Mouse (Mus musculus): ENCODE measurements around the gene Trpm3.
"Not testable (repeated sequence)": the region's sequence is repeated elsewhere in the genome, so short reads cannot be mapped to it uniquely, and the experiment has no call there.

The Trpm3 gene

DNA sequence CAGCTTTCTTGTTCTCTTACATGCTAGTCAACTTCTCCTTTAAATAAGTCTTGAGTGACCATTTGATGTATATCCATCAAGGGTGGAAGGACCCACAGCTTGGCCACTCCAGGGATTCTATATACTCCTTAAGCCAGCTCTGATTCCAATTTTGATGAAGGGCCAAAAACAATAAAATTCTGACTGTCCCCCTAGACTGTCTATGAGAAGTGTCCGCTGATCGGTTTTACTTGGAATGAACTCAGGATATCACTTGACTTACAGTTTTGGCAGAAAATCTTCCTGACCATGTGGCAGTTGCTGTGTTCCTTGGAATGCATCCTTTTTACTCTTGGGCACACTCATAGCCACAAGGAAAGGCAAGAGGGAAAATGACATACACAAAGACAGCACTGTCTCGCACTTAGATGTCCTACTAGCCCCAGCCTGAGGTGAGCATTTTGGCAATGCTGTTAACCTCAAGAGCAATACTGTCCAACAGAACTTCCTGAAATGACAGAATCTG is 636.4 kb downstream of the Trpm3 start:
- DNase-seq: no peak

DNA sequence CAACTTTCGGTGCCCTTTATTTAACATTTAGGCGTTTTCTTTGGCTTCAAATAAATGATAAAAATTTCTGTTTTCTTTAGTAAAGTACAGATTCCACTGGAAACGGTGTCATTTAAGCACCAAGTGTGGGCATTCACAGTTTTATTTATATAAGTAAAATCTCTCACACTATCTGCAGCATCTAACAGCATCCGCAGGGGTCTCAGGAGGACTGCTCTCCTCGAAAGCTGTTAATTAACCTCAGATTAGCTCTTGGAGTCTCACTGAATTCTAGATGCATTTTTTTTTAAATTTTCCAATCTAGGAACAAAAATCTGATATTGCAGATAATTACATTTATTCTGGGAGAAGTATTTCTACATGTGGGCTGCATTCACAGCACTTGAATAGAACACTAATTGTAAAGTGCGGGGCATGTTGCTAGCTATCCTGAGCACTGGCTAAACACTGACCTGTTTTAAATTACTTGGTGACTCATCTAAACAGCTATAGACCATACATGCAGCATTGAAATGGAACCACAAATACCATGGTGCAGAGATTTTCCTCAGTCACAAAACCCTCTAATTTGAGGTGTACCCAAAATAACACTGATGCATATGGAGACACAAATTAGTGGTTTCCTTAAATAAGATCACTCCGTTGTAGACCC is 641.5 kb downstream of the Trpm3 start:
- DNase-seq: no peak

DNA sequence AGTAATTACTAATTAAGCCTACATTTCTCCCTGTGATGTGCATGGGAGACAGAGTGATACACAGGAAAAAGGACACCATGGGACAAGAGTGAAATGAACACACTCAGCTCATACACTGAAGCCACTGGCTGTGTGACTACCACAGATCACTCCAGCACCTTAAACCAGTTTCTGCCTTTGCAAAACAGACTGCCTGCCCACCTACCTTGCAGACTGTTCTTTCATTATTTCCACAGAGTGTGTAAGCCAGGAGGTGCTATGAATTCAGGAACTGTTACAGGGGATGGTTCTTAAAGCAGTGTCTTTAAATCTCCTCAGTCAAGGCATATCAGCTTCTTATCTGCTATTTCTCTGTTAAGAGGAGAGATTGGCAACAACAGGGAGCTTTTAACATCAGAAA is 642.7 kb downstream of the Trpm3 start:
- no peak for DNase-seq

DNA sequence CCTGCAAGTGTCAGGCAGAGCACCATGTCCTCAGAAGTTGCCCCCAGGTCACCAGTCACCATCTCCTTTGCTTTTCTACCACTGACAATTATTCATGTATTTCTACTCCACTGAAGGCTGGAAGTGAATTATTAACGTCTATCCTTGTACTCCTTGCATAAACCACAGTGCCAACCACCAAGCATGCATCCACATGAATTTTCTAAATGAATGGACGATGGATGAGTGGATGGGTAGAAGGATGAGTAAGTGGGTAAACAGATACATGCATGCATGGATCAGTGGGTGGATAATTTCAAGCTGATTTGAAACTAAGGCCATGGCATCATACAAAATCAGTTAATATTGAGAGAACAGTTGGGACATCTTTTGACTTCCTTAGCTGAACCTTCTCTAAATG is 644.9 kb downstream of the Trpm3 start:
- DNase-seq: peak; percentile 0

DNA sequence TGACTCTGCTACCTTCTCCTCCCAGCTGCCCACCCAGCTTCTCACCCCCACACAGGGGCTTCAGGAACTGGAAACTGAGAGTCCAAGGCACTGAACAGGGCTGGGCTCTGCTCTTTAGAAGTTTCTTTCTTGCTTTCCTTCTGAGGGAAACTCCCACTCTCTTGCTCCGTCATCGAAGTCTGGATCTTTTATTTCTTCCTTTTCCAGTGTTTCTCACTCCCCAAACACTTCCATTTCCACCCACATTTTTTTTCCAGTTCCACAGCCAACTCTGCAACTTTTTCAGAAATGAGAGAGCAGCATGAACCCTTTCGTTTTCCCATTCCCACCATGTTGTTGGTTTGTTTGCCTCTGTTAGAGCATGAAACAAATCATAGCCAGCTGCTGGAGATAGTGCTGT is 650.9 kb downstream of the Trpm3 start:
- DNase-seq: no peak

DNA sequence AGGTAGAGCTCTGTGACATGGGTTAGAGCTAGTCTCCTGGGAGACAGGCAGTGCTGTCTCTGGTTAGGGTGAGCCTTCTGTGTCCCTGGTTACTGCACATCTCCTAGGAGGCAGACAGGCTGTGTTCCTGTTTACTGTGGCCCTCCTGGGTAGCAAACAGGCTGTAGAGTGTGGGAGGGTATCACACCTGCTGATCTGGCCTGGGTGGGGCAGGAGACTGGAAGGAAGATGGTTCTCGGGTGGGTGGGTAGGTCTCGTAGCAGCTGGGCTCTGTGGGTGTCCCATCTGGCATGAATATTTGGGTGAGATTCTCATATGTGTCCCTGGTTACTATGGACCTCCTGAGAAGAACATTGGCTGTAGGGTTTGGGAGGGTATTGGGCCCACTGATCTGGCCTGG is 658.1 kb downstream of the Trpm3 start:
- DNase-seq: no peak

DNA sequence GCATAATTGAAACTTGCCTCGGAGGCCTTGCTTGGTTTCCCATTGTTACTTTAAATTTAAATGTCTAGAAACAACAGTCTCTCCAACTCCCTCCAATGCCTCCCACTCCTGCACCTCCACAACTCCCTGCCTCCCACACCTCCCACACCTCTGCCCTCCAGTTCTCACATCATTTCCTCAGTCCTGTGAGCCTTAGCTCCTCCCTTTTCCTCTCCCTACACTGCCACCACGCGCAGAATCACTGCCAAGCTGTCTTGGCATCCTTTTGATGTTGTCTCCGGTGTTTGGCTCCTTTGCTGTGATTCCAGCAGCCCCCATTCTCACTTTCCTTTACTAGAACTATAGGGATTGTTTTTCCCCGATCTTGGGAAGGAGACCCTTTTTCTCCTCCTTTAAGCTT is 661.6 kb downstream of the Trpm3 start:
- no peak for DNase-seq

DNA sequence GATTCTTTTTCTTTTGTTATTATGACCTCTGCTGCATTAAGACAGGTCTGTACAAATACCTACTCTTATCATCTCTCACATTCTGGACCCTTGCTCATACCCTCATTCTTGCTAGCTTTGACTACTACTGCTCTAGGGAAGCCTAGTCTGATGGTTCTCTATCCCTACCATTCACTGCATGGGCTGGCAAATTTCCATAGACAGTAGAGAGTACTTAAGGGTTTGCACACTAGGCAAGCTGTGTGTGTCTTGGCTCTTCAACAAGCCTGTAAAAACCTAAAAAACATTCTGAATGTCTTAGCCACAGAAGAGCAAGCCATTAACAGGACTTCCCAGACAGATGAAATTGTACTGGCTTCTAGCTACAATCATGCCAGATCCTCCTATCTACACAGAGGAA is 664.5 kb downstream of the Trpm3 start:
- no peak for DNase-seq

DNA sequence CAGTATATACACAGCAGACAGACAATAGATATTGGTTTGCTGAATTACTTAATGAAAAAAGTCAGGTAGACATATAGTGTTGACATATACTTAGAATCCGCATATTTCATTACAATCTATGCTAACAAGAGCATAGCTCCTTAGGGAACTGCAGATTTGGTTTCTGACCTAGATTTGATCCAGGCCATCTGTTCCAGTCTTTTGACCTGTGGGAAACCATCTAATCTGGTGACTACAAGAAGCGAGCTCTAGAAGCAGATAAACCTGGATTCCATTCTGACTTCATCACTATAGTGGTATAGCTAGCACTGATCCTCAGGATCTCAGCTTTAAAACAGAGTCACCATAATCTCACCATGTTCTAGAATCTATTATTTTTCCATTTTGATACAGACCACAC is 665.5 kb downstream of the Trpm3 start:
- DNase-seq: no peak

DNA sequence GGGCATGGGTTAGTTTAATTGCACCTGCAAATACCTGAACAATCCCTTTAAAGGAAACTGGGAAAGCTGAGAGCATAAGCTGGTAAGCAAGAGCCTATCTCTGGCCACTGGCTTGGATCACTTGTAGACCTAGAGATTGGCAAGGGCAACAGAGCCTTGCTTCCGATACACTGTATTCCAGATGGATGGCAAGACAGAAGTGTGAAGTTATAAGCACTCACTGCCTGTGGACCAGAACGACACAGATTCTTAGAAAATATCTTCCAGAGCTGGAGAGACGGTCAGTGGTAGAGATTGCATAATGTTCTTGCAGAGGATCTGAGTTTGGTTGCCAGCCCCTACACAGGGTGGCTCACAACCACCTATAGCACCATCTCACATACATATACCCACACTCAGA is 671.4 kb downstream of the Trpm3 start:
- no peak for DNase-seq

DNA sequence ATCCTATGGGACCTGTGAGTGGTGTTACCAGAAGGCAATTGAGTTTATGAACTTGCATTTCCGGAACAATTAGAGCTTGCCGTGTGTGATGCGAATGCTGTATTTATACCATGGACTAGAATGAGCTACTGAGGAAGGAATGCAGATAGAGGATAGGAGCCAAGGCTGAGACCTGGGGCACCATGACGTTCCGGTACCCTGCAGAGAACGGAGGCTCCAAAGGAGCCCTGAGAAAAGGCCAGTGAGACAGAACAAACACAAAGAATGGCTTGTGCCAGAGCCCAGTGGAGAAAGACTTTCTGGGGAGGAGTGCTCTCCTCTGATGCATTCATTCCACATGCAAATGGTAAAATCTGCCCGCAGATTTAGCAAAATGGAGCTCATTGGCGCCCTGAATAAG is 682.9 kb downstream of the Trpm3 start:
- no peak for DNase-seq

DNA sequence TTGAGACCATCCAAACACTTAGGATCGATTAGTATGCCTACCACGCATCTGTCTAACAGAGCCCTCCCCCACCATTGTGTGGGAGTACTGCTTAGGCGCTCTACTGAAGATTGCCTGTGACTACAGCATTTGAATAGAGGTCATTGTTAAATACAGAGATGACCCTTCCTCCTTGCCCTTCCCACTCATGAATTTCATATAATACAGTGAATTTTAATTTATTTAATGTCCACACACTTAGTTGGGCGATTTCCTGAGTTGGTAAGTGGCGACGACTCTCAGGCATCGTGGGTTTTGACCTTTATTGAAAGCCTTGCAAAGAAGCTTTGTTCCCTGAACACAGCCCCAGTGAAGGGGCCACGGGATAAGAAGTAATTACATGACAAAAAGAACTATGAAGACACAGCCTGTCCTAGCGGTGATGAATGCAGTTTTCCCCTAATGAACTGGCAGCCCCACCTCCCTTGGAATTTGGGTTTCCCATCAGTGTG is 684.7 kb downstream of the Trpm3 start:
- DNase-seq: no peak

DNA sequence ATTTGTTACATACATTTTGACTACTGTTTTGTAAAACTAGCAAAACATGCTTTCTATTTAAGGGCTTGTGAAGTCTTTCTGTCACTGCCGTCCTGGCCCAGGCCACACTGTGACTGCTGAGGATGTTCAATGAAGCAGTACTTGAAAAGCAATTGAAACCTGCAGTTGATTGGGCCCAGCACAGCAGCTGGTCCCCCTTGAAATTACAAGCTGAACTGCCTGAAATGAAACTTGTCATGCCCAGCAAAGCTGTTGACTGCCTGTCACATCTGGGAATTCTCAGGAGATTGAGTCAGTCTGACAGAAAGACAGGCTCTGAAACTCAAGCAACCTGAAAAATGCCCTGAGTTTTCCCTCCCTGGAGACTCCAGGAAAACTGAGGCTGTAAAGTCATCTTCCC is 687.0 kb downstream of the Trpm3 start:
- no peak for DNase-seq

DNA sequence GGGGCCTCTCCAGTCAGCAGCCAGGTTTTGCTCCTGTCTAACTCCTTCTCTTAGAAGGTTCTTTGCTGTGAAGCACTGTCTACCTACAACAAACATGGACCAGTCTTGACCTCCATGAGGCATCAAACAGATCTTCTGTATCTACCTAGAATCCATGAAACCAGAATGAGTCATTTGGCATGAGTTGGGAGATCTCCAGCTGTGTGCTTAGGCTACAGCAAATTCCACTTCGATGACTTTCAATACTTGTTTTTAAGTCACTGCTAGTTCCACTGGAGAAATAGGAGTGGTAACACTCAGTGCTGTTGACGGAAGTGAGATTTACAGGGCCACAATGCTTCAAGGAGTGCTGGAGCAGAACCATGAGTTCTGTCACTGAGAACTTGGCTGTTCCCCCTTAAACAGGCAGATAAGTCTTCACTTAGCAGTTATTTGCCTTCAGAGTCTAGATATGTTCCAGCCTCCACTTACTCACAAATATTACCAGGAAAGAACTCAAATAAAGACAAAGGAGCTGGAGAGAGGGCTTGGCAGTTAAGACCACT is 689.4 kb downstream of the Trpm3 start:
- no peak for DNase-seq

DNA sequence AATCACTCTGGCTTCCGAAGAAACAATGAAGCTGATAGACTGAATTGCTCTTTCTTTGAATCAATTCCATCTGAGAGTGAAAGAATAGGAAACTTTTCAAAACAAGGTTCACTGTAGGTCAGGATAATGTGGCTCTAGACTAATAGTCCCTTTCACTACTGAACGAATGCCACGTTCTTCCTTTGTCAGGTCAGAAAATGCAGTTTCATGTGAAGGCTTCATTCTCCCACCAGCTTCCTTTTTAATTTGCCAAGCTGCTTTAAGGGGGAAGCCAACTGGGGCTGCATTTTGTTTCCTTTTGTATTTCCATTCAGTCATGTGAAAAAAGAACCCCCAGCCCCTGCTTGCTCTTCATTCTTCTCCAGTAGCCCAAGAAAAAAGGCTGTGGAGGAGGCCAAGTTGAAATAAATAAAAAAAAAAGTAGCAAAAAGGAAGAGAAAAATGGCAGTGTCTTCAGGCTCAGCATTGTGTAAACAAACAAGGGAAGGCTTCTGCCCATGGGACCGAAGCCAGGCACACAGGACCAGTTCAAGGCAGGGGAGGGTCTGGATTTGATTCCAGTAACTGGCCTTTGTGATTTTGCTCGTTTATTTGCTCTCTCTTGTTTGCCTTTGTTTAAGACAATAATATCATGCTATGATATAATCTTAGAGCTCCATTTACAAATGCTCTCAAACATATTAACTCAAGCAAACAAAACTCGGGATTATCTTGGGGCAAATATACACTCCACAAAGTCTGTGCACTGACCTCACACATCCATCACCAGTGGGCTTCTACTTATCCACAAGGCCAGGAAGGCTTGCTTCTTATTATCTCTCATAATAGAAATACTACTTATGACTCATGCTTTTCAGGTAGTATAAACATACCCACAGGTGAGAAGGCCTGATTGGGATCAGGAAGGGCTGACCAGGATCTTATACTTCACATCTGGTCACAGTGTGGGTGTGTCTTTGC is 702.5 kb downstream of the Trpm3 start:
- DNase-seq: no peak

DNA sequence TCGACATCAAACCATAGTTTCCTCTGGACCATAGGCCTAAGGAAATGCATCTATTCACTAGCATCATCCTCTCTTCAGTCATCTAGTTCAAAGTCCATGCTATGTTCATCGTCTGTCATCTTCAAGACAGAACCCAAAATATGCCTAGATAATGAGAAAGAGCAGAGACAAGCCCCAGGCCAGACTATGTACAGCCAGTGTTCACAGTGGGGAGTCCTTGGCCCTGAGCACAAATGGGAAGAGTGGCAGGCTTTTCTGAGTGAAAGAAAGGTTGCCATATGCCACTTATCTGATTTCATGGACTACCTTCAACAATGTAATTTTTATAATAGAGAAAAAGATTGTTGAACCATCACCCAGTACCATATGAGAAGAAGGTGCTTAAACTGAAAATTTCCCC is 703.9 kb downstream of the Trpm3 start:
- no peak for DNase-seq

DNA sequence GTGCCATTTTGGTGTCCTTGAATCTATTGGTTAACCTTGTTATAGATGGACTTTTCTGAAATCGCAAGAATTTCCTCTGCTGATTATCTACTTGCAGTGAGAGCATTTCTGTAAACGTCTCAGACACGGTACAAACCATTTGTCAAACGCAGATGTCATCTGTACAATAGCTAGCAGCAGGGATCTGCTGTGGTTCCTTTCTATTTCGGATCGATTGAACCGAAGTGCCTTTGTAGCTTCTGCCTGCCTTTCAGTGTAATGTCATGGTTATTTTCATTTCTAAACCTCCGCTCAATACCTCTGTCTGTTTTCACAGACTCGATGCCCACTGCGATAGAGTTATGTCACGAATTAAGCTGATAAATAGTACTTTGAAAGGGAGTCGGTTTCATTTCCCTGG is 708.9 kb downstream of the Trpm3 start:
- no peak for DNase-seq

DNA sequence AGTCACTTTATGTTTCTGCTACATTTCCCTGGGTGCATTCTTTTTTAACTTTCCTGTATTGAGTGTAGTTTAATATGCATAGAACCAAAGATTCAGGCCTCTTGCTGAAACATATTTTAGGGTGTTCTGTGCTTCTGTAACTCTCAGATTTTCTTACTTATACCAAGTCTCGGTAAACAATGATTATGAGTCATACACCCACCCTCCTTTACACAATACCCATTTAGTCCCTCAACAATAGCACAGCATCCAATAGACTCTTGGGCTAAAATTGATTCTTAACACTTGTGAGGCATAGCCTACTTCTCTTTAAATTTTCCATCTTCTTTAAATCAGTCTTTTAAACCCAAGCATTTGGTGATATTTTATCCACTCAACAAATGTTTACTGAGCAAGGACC is 709.4 kb downstream of the Trpm3 start:
- DNase-seq: no peak

DNA sequence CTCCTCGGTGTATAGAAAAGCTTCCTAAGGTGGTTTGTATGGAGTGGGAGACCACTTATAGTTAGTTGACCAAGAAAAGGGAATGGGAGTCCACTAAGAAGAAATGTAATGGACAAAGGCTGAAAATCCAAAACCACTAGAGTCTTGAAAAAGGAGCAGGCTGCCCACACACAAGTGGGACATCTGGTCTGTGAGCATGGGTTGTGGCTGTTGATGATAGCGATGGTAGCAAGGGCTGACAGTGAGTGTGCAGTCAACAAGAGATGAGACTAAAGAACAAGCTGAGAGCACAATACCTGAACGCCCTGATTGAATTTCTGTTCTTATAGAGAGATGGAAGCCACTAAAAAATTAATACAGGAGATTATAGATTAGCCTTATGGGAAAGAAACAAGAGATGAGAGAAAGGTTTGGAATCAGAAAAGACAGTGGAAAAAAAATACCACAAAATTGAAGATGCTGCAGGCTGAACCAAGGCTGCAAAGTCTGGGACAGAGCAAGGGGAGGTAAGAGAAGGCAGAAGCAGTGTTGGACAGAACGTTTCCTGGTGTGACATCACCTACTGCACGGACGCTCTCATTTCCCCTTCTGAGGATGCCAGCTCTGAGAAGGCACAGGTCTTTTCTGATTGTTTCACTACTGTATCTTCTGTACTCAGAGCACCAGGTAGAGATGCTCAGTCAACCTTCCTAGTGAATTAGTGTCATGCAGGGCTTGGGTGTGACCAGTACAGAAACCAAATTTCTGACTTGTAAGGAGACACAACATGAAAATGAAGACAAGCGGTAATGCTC is 710.1 kb downstream of the Trpm3 start:
- DNase-seq: no peak

DNA sequence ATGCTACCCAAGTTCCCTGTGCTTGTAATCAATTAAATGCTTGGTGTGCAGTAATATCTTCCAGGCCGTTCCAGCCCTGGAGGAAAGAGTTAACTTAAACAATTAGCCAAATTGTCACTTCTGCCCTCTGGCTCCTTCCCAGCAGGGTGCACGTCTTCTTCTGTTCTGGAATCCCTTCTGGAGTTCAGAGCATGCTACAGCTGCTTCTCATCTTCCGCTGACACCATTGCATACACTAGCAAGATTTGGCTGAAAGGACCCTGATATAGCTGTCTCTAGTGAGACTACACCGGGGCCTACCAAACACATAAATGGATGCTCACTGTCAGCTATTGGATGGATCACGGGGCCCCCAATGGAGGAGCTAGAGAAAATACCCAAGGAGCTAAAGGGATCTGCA is 712.6 kb downstream of the Trpm3 start:
- not testable (repeated sequence) for DNase-seq

DNA sequence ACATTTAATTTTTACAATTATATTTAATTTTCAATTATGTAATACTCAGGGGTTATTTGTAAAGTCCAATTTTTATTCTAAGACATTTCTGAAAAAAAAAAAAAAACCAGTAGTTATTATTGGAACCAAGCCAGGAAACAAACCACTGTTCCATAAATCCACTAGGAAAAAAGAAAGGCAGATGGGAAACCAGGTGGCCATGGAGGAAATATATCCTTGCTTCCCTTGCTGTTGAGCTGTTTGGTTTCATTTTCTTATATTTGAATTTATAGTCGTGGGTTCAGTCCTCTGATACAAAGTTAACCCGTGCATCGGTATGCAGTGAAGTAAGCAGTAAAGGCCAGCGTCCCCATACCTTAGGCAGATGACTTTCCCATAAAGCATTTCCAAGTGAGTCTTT is 720.8 kb downstream of the Trpm3 start:
- no peak for DNase-seq

DNA sequence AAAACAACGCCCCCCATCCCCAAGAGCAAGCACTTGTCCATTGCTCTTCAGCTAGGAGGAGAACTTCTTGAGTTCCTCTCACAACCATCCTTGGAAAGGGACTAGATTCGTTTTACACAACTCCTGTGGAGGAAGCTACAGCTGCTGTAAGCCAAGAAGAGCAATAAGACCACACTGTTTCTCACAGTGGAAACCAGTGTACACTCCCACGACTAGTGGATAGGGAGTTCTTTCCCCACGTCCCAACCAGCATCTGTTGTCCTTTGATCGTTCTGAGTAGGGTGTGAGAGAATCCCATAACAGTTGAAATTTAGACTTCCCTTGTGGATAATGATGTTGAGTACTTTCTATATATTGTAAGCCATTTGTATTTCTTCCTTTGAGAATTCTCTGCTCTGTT is 728.6 kb downstream of the Trpm3 start:
- DNase-seq: no peak

DNA sequence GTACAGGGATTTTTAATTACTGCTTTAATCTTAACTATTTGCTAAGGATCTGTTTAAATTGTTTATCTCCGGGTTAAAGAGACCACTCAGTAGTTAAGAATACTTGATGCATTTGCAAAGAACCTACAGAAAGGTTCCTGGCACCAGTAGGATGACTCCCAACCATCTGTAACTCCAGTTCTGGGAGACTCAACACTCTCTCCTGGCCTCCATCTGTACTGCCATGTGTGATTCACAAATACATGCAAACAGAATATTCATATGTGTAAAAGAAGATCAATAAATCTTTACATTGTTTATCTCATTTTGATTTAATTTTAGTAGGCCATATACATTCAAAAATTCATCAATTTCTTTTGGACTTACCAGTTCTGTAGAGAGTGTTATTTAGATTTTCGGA is 731.0 kb downstream of the Trpm3 start:
- no peak for DNase-seq
